Mouse (Mus musculus): Measurements from ENCODE around the gene Ash1l.
"Not testable (repeated sequence)": the region's sequence is repeated elsewhere in the genome, so short reads cannot be mapped to it uniquely, and the experiment has no call there.

The Ash1l gene

DNA sequence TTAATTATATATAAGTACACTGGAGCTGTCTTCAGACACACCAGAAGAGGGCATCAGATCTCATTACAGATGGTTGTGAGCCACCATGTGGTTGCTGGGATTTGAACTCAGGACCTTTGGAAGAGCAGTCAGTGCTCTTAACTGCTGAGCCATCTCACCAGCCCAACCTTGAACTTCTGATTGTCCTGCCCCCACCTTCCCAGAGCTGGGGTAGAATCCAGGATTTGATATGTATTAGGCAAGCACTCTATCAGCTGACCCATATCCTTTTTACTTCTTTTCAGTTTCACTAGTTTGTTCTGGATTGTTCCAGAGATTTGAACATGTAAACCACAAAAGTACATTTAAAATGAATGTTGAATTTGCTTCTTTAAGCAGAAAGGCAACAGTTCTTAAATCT, 12.8 kb downstream of the Ash1l start:
- DNase-seq (ENCODE audit: low read depth): not testable (repeated sequence)

- no peak for DNase-seq (ENCODE audit: low read depth)
Measured at GRCm38 (mm10) chr3:88975012-88975411, 24.6 kb downstream of the Ash1l start.

DNA sequence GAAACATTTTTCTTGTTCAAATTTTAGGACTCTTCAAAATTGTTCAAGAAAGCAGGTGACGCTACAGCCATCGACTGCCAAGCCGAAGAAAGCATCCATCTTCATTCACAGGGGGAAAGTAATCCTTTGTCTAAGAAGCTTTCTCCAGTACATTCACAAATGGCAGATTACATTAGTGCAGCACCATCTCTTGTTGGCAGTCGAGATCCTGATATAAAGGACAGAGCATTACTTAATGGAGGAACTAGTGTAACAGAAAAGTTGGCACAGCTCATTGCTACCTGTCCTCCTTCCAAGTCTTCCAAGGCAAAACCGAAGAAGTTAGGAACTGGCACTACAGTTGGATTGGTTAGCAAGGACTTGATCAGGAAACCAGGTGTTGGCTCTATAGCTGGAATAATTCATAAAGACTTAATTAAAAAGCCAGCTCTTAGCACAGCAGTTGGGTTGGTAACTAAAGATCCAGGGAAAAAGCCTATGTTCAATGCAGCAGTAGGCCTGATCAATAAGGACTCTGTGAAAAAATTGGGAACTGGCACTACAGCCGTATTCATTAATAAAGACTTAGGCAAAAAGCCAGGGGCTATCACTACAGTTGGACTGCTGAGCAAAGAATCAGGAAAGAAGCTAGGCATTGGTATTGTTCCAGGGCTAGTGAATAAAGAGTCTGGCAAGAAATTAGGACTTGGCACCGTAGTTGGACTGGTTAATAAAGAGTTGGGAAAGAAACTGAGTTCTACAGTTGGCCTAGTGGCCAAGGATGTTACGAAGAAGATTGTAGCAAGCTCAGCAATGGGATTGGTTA, 31.0 kb downstream of the Ash1l start:
- DNase-seq (ENCODE audit: low read depth): no peak

DNA sequence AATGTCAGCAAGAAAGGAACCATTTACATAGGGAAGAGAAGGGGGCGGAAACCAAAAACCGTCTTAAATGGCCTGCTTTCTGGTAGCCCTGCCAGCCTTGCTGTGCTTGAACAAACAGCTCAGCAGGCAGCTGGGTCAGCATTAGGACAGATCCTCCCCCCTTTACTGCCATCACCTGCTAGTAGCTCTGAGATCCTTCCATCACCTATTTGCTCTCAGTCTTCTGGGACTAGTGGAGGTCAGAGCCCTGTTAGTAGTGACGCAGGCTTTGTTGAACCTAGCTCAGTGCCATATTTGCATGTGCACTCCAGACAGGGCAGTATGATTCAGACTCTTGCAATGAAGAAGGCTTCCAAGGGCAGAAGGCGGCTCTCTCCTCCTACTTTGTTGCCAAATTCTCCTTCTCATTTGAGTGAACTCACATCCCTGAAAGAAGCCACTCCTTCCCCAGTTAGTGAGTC, 33.5 kb downstream of the Ash1l start:
- DNase-seq (ENCODE audit: low read depth): no peak

DNA sequence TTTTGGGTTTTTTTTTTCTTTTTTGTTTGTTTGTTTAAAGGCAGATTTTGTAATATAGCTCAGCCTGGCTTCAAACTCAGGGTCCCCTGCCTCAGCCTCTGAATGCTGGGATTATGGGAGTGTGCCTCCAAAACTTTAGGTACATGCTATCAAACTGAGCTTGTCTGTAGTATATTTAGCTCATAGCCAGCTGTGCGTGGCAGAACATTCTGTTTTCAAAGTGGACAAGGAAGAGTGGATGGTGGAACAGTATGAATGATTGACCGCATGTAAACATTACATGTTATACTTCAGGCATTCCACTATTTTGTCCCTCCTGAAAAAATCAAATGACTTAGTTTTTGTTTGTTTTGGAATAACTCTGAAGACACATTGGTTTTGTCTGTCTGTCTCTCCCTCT, 42.4 kb downstream of the Ash1l start:
- DNase-seq (ENCODE audit: low read depth): no peak

DNA sequence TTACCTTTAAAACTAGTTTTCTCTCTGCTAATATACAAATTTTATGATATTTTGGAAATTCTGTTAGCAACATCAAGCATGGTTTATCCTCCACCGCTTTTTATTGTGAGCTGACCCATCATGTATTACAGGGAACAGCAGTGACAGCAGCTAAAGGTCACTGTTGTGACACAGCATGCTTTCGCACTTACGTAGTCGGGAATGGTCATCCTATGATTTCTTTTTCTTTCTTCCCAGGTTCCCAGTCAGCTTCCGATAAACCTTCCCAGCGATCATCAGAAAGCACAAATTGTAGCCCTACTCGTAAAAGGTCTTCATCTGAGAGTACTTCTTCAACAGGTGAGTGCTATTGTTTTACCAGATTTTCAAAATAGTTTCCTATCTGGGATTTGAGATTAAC, 51.1 kb downstream of the Ash1l start:
- no peak for DNase-seq (ENCODE audit: low read depth)

- peak; percentile 17 for DNase-seq (ENCODE audit: low read depth)
Measured at GRCm38 (mm10) chr3:89030896-89031295, 80.5 kb downstream of the Ash1l start.

GRCm38 (mm10) chr3:89043359-89043758, 92.9 kb downstream of the Ash1l start:
- no peak for DNase-seq (ENCODE audit: low read depth)

GRCm38 (mm10) chr3:89058361-89058760, 107.9 kb downstream of the Ash1l start:
- no peak for DNase-seq (ENCODE audit: low read depth)

GRCm38 (mm10) chr3:89058783-89059182, 108.4 kb downstream of the Ash1l start:
- peak; percentile 64 for DNase-seq (ENCODE audit: low read depth)

DNA sequence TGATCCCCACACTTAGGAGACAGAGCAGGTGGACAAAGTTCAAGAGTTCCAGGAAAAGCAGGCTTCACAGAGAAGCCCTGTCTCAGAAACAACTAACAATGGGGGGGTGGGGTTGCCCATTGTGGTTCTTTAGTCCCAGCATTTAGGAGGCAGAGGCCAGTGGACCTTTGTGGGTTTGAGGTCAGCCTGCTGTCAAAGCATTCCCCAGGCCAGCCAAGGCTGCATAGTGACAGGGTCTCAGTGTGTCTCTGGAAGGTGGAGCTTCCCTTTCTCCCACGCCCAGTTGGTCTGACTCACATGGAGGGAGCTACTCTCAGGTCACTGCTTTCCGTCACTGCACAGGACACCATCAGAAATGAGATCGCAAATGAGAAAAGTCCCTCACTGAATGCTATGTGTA, 111.3 kb downstream of the Ash1l start:
- no peak for DNase-seq (ENCODE audit: low read depth)

- no peak for DNase-seq (ENCODE audit: low read depth)
Measured at GRCm38 (mm10) chr3:89067265-89067664, 116.8 kb downstream of the Ash1l start.

DNA sequence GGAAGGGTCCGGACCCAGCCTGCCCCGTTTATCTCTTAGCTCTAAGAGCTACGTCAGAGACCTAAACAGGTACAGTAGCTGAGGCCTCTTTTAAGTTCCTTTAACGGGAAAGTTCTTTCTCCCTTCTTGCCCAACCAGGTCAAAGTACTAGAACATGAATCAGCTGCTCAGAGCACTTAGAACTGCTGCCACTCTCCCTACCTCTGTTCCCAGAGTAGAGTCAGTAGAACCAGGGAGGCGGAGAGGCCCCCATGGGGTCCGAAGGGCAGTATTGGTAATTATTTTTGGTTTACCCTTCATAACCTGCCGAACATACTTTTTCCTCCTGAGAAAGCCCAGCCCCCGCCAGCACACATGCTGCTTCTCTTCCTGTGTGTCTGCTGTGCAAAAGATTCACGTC, 127.0 kb downstream of the Ash1l start:
- DNase-seq (ENCODE audit: low read depth): no peak

GRCm38 (mm10) chr3:89082287-89082686, 131.9 kb downstream of the Ash1l start:
- DNase-seq (ENCODE audit: low read depth): not testable (repeated sequence)

- DNase-seq (ENCODE audit: low read depth): no peak
Measured at GRCm38 (mm10) chr3:89084133-89084532, 133.7 kb downstream of the Ash1l start.

DNA sequence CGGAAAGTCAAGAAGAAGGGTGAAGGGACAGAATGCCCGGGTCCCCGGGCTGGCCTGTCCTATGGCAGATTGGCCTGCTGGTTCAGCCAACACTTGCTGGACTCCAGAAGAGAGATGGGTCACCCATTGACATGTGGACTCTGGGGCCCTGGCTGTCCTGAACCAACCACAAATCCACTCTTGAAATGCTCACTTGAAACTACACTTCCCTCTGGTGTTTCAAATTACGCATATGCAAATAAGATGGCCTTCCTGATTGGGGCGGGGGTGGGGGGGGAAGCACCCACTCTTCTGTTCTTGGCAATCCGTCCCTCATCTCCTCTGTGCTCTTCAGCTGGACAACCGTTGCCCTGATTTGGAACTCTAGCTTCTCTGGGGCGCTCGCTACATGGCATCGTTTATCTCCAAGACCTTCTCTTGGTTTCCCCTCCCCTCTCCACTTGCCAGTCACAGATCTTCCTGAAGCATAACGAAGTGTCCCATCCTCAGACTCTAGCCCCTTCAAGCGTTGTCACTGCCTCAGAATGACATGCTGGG, 134.3 kb downstream of the Ash1l start:
- DNase-seq (ENCODE audit: low read depth): no peak

DNA sequence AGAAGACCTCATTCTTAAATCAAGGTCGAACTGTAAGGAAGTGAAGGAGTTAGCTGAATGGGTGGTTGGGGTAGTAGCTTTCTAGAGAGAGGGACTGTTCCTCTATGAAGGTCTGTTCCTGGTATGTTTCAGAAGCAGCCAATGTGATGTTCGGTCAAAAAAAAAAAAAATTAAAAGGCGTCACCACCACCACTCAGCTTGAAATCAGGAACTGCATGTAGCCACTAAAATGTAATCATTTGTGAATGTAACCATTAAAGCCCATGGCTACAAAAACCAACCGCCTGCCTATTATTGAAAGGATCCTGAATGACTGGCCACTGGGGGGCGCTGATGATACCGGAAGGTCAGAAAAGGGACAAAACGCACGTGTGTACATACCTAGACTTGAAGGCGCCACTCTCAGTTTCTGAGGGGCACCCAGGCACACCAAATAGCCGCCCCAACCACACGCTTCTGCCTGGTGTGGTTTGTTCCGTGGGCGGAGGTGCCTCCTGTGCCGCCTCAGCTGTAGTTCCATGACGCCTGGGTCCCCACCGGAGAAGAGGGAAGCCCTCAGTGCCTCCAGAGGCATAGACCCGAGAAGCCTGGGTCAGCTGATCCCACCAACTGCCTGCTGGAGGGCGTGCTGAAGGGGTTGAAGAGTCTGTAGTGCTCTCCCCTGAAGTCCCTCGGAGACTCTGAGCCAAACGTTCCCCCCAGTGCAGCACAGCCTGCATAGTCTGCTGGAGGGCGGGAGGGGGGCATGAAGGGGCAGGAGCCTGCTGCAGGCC, 137.1 kb downstream of the Ash1l start:
- DNase-seq (ENCODE audit: low read depth): peak; percentile 96

DNA sequence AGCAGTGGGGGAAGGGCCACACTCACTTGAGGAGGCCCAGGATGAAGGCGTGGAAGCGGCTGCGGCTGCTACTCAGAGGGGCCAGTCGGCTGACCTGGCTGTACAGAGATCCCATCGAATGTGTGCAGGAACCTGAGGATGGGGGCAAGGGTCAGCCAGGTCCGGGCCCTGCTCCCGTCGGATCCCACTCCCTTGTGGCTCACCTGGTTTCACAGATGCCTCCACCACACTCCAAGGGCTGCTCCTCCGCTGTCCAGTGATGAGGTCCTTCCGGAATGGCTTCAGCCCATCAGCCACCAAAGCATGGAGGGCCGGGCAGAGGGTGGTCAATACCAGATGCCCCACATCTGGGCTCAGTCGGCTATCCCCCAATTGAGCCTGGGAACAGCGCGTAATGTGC, 138.6 kb downstream of the Ash1l start:
- DNase-seq (ENCODE audit: low read depth): no peak

- DNase-seq (ENCODE audit: low read depth): peak; percentile 96
Measured at GRCm38 (mm10) chr3:89089882-89090591, 139.6 kb downstream of the Ash1l start.

DNA sequence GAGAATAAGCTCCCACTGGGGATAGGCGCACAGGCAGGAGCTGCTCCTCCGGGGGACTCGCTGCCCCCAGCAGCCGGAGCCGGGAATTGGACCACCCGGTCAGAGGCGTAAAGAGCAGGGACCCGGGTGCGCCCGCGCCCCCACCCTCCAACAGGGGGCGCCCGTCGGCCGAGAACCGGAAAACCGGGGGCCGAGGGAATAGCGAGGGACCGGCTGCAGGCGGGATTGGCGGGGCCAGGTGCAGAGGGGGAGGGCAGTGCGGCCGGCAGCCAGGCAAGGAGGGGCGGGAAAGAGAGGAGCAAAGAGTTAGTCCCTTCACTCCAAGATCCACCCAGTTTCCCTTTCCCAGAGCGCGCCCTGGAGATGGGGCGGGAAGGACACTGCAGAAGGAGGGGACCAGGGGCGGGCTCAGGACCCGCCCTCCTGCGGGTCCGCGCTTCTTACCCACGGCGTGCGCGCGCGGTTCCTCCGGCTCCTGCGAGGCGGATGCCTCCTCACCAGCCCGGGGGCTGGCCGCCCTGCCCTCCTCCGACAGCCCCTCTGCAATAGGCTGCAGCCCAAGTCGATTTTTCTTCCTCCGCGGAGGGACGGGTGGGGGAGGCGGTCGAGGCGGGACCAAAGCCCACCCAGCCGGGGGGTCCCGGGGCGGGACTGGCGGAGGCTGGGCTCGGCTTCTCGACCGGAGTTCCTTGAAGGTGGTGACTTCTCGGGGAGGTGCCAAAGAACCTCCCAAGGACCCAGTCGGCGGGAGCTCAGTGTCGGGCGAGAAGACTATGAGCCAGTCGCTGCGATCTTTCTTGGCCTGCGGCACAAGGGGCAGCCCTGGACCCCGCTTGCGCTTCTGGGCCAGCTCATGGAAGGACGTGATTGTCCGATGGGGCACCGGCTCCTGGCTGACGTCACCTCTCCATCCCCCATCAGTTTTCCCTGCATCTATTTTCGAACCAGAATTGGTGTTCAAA, 140.6 kb downstream of the Ash1l start:
- peak; percentile 85 for DNase-seq (ENCODE audit: low read depth)

Data from induced T-regulatory cell, adult 2 months (primary cell).